Mouse (Mus musculus): ENCODE measurements at regions not wholly inside any gene's neighbourhood (a gene's known extent, or its start where the extent isn't known, plus 50 kb on each side); places are given as distances from the start of the nearest gene placed in this dataset. TPM values are rescaled to one million over a fixed set of nuclear protein-coding genes. Genes with fewer than 3 reads are reported as not detected.
A peak's percentile ranks its signal among the peaks of the same experiment; 100 is the strongest.

DNA sequence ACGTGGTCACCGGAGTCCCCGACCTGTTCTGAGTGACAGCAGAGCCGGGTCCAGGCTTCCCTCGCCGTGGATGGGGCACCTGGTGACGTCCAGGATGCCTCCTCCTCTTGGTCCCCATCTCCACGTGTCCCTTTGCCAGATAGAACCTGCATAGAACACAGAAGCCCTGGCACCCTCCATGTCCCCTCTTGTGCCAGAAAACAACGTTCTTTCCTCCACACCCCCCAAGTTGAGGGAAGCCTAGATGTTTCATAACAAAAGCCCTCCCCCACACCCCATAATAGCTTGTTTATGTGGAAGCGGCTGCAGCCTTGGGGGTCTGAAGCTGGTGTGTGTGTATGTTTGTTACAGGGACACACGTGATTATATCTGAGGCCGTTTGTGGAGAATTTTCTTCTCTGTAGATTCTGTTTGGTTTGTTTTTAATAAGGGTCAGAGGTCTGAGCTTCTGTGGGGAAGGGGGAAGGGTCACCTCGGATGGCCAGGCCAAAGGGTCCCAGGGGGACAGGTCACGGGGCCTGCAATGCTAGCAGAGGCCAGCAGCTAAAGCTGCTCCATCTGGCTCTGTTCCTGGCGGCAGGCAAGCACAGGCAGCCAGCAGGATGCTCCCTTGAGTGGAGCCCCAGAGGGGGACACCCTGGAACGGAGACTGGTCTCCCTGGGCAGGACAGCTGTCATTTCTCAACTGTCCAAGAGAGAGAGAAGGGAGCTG, 64.2 kb downstream of the Cstad start:
- no peaks in the 10 kb centered on the region for H3K36me3 ChIP-seq (replicated peaks; ENCODE audit: control insufficient read depth, insufficient read depth, low read depth)
- H3K27me3 ChIP-seq (ENCODE audit: control insufficient read depth, insufficient read depth, low read length) = no peaks in the 10 kb centered on the region
- H3K4me3 ChIP-seq (ENCODE audit: insufficient read depth in 1 of 2, low read depth in 2 of 2, low read length in 2 of 2) = peak overlapping the region; percentile 47 to 66
- H3K4me1 ChIP-seq (replicated peaks; ENCODE audit: control insufficient read depth in 2 of 2, insufficient read depth in 2 of 2, low read length in 1 of 2) = peaks cover 4 to 16% of the 10 kb centered on the region in 2 experiments
- ATAC-seq (ENCODE audit: insufficient read depth) (peak; percentile 56; the same call in 1 of the 2 replicates), DNase-seq (ENCODE audit: low read depth in 3 of 3, low spot score in 3 of 3) (peak in 1 of 3 experiments; percentile 7)
- TF ChIP-seq CTCF (IDR thresholded peaks at IDR 0.05; ENCODE audit: low read depth) (no peak), EP300 (IDR thresholded peaks at IDR 0.05; ENCODE audit: low read depth) (no peak)
- peak overlapping the region; percentile 63 for H3K9ac ChIP-seq (replicated peaks)
- peak overlapping the region; percentile 83 for H3K4me2 ChIP-seq (ENCODE audit: low read depth)
- 14% methylated on average over 16 of the region's 16 CpGs for WGBS (ENCODE audit: insufficient replicate concordance)
- peak overlapping the region; percentile 4; the same call in 1 of the 2 replicates for H3K27ac ChIP-seq
- H3K9me3 ChIP-seq (ENCODE audit: control insufficient read depth, low read length) = no peaks in the 10 kb centered on the region

Small RNA genes lying in the stretch of these regions (microRNA-seq; reads per million reads assigned to microRNA genes)
- gene Mir3089 = not detected
